Mouse (Mus musculus) forebrain, postnatal 0 days (tissue): Measurements from ENCODE around the gene Gucy1b2. TPM values are rescaled to one million over a fixed set of nuclear protein-coding genes. Genes with fewer than 3 reads are reported as not detected.

ENCODE experiments used
- ATAC-seq: fragments of 200-750 bp; cut with Nextera tagmentation; 2 replicates; pipeline ENCODE4 v1.8.0; 2017; ENCODE audit warnings: mild to moderate bottlenecking, moderate library complexity
- DNase-seq: peaks from one replicate; pipeline ENCODE4 v3.0.0-alpha.2; 2015
- H3K27ac ChIP-seq: fragments of 300-500 bp; sonication (generic); 2 replicates; pipeline ENCODE4 v1.5.1; 2014; ENCODE audit warnings: low read depth, mild to moderate bottlenecking, antibody characterized with exemption, low read length, moderate library complexity, mixed read lengths
- H3K27me3 ChIP-seq: fragments of 300-500 bp; sonication (generic); 2 replicates; pipeline ENCODE4 v1.6.1; 2014; ENCODE audit warnings: mild to moderate bottlenecking, low read length, mixed read lengths; ENCODE audit not compliant: insufficient read depth
- H3K36me3 ChIP-seq: fragments of 300-500 bp; sonication (generic); 2 replicates; pipeline ENCODE4 v1.6.1; 2014; ENCODE audit warnings: mild to moderate bottlenecking, moderate library complexity; ENCODE audit not compliant: insufficient read depth
- H3K4me1 ChIP-seq: fragments of 300-500 bp; sonication (generic); 2 replicates; pipeline ENCODE4 v1.6.1; 2014; ENCODE audit warnings: antibody characterized with exemption; ENCODE audit not compliant: insufficient read depth
- H3K4me2 ChIP-seq: fragments of 300-500 bp; sonication (generic); 2 replicates; pipeline ENCODE4 v1.6.1; 2014; ENCODE audit warnings: low read depth, mild to moderate bottlenecking, moderate library complexity
- H3K4me3 ChIP-seq: fragments of 300-500 bp; sonication (generic); 2 replicates; pipeline ENCODE4 v1.5.1; 2014; ENCODE audit warnings: low read depth, low read length, mixed read lengths
- H3K9ac ChIP-seq: fragments of 300-500 bp; sonication (generic); 2 replicates; pipeline ENCODE4 v1.6.1; 2014; ENCODE audit warnings: mild to moderate bottlenecking
- H3K9me3 ChIP-seq: fragments of 300-500 bp; sonication (generic); 2 replicates; pipeline ENCODE4 v1.6.1; 2016; ENCODE audit warnings: low read length
- CTCF ChIP-seq: sonication (generic); IDR thresholded peaks from 2 replicates; pipeline ENCODE4 v1.5.1; 2016; ENCODE audit warnings: antibody characterized with exemption, control low read depth, low read depth
- WGBS: fragments of 180-500 bp; shearing (Covaris S2); extraction: QIAGEN DNeasy Blood & Tissue Kit; methylation state at CpG from one replicate; pipeline ENCODE4 v1.1.7; 2014; 5-methylcytosine and 5-hydroxymethylcytosine counted together
- polyA plus RNA-seq: library from polyadenylated mRNA; unstranded; fragments of >200 nt; fragmentation: Nextera tagmentation; extraction: Ambion mirVana; gene quantifications from 2 replicates; pipeline ENCODE4 v1.2.1, GENCODE M21; 2015
- total RNA-seq: library from RNA; depleted of rRNA; stranded (reverse); fragments of >200 nt; gene quantifications from 2 replicates; pipeline ENCODE4 v1.2.3, GENCODE M21; 2014

The Gucy1b2 gene
- total and polyA plus RNA-seq, 2 experiments from 2014 or later, result 0.84 to 1.4 TPM

GRCm38 (mm10) chr14:62457420-62458181, 1.5 kb upstream of the Gucy1b2 start:
- H3K27ac ChIP-seq, result no peak overlapping the region
- peak overlapping the region; percentile 41 for H3K4me2 ChIP-seq
- no peaks in the 10 kb centered on the region for H3K36me3 ChIP-seq
- no peak overlapping the region for H3K9ac ChIP-seq
- H3K27me3 ChIP-seq, result no peaks in the 10 kb centered on the region
- H3K4me3 ChIP-seq, result peak overlapping the region; percentile 5; the same call in 1 of the 2 replicates
- ATAC-seq (peak; percentile 80), DNase-seq (peak; percentile 96)
- 16% methylated on average over 22 of the region's 22 CpGs for WGBS
- peaks cover 24% of the 10 kb centered on the region for H3K4me1 ChIP-seq
- peak; percentile 92 for TF ChIP-seq CTCF
- no peaks in the 10 kb centered on the region for H3K9me3 ChIP-seq

GRCm38 (mm10) chr14:62455570-62455879, 564 bp downstream of the Gucy1b2 start:
- Histone ChIP-seq H3K36me3 (no peaks in the 10 kb centered on the region), H3K27ac (peak overlapping the region; percentile 37), H3K4me2 (peak overlapping the region; percentile 41), H3K4me1 (peaks cover 24% of the 10 kb centered on the region), H3K9me3 (no peaks in the 10 kb centered on the region), H3K4me3 (peak overlapping the region; percentile 22; the same call in 1 of the 2 replicates), H3K9ac (0 out of 2 replicates have a peak overlapping the region, but pooled peaks have one; percentile 35), H3K27me3 (no peaks in the 10 kb centered on the region)
- 19% methylated on average over 5 of the region's 5 CpGs for WGBS
- TF ChIP-seq CTCF, result no peak
- DNase-seq, result peak; percentile 73
- ATAC-seq, result peak; percentile 45

DNA sequence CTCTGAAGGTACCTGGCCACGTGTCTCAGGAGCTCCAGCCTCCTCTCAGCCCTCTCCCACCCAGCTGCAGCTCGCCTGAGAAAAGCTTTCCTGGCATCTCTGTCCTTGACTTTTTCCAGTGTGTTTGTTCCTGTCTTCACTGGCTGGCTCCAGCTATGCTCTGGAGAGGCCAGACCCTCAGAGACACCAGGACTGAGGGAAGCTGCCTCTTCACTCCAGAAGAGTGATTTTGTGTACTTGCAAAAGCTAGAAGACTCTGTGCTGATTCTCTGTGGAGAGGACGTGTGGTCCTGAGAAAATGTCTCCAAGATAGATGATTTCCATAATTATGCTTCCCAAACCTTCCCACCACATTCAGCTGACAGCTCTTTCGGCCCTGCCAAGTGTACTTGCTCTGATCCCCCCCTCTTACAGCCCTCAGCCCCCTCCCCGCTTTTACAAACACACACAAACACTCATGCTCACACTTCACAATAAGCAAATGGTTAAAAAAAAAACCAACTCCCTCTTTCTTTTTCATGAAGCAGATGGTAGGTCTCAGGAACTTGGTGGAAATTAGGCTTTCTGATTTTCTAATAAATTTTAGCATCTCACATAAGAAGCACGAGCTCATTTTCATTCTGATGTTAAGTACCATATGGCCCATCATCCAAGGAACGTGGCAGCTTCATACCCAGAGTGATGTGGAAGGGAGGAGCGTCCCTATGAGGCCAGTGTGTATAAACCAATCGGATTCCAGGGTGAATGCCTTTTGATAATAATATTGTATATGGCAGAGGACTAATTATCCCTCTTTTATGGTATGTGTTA, 1.1 kb downstream of the Gucy1b2 start:
- H3K9me3 ChIP-seq, result no peaks in the 10 kb centered on the region

DNA sequence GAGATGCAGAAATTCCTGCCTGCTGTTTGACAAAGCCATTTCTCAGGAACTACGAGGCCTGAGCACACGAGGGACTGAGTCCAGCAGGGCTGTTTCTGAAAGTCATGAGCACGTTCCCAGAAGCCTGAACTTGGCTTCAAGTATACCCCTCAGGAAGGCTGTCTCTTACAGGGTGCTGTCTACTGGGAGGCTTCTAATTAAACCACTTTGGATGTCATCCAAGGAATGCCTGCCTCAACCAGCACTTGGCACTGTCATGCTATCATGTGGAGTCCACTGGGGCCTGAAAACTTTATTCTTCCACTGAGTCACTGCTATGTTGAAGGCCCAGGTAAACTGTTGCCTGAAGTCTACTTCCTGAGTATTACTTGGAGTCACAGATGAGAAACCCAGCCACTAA, 2.0 kb downstream of the Gucy1b2 start:
- TF ChIP-seq CTCF, result no peak
- no peak overlapping the region for H3K4me3 ChIP-seq
- H3K9me3 ChIP-seq, result no peaks in the 10 kb centered on the region
- DNase-seq (peak; percentile 17), ATAC-seq (no peak)
- no peak overlapping the region for H3K27ac ChIP-seq
- no peaks in the 10 kb centered on the region for H3K36me3 ChIP-seq
- no peak overlapping the region for H3K9ac ChIP-seq
- H3K4me1 ChIP-seq, result peaks cover 24% of the 10 kb centered on the region
- H3K27me3 ChIP-seq, result no peaks in the 10 kb centered on the region
- 22% methylated on average over 3 of the region's 3 CpGs for WGBS
- H3K4me2 ChIP-seq, result no peak overlapping the region

More for the DNA sequence above, 1.1 kb downstream of the Gucy1b2 start:
- Histone ChIP-seq H3K4me1 (peaks cover 24% of the 10 kb centered on the region), H3K36me3 (no peaks in the 10 kb centered on the region), H3K9ac (0 out of 2 replicates have a peak overlapping the region, but pooled peaks have one; percentile 35), H3K27ac (peak overlapping the region; percentile 37), H3K4me2 (peak overlapping the region; percentile 41), H3K27me3 (no peaks in the 10 kb centered on the region), H3K4me3 (0 out of 2 replicates have a peak overlapping the region, but pooled peaks have one; percentile 22)
- no peak; the same call in 1 of the 2 replicates for TF ChIP-seq CTCF
- ATAC-seq (peak; percentile 78), DNase-seq (peak; percentile 81)
- 17% methylated on average over 9 of the region's 9 CpGs for WGBS

DNA sequence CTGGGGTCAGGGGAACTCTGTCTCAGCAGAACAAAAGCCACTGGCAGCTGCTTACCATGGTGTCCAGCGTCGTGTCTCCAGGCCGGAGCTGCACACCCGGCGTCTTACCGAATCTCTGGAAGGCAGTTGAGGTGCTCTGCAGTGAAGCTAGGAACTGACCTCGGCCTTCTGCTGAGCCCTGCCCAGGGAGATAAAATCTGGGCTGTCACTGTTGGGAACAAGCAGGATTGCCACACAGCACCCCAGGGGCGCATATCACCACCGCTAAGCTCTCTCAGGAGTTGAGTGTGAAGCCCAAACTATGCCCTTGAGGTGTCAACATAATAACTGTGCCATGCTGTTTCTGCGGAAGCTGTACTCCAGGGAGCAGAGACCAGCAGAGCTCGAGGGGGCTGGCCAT, 2.8 kb downstream of the Gucy1b2 start:
- H3K4me2 ChIP-seq, result no peak overlapping the region
- no peaks in the 10 kb centered on the region for H3K9me3 ChIP-seq
- H3K27ac ChIP-seq, result no peak overlapping the region
- no peaks in the 10 kb centered on the region for H3K27me3 ChIP-seq
- H3K4me3 ChIP-seq, result no peak overlapping the region
- DNase-seq (no peak), ATAC-seq (no peak)
- WGBS, result 83% methylated on average over 11 of the region's 11 CpGs
- H3K9ac ChIP-seq, result no peak overlapping the region
- no peak for TF ChIP-seq CTCF
- H3K36me3 ChIP-seq, result no peaks in the 10 kb centered on the region
- peaks cover 24% of the 10 kb centered on the region for H3K4me1 ChIP-seq

DNA sequence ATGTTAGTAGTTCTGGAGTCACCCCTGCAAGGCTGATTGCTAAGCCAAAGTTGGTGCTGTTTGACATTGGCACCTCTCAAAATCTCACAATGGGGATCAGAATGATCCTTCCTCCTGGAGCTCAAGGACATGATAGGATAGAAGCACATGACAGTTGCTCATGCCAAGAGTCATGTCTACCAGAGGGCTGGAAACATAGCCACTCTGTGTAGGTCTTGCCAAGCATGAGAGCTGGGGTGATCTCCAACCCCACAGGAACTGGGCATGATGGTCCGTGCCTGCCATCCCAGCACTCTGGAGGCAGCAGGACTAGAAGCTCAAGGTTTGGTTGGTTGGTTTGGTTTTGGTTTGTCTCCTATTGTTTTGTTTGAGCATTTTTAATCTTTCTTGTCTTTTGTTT, 5.4 kb downstream of the Gucy1b2 start:
- Histone ChIP-seq H3K4me1 (peaks cover 15% of the 10 kb centered on the region; the same call in 1 of the 2 replicates), H3K9me3 (no peaks in the 10 kb centered on the region), H3K27ac (no peak overlapping the region), H3K27me3 (no peaks in the 10 kb centered on the region), H3K4me3 (no peak overlapping the region), H3K9ac (no peak overlapping the region), H3K4me2 (no peak overlapping the region), H3K36me3 (no peaks in the 10 kb centered on the region)
- no peak for ATAC-seq
- 88% methylated on average over 1 of the region's 1 CpGs for WGBS
- no peak for DNase-seq
- no peak for TF ChIP-seq CTCF

GRCm38 (mm10) chr14:62447214-62447548, 8.9 kb downstream of the Gucy1b2 start:
- no peak for TF ChIP-seq CTCF
- no peaks in the 10 kb centered on the region for H3K36me3 ChIP-seq
- peak; percentile 74 for ATAC-seq
- DNase-seq, result peak; percentile 63
- no peaks in the 10 kb centered on the region for H3K4me1 ChIP-seq
- H3K9ac ChIP-seq, result no peak overlapping the region
- no peaks in the 10 kb centered on the region for H3K27me3 ChIP-seq
- no peaks in the 10 kb centered on the region for H3K9me3 ChIP-seq
- H3K4me2 ChIP-seq, result no peak overlapping the region
- H3K27ac ChIP-seq, result no peak overlapping the region
- 33% methylated on average over 3 of the region's 3 CpGs for WGBS
- H3K4me3 ChIP-seq, result no peak overlapping the region
